Mouse (Mus musculus) spleen, adult 2 months (tissue): ENCODE measurements at regions not wholly inside any gene's neighbourhood (a gene's known extent, or its start where the extent isn't known, plus 50 kb on each side); places are given as distances from the start of the nearest gene placed in this dataset.

Experiments
- DNase-seq, 2 experiments: peaks; one replicate each; pipeline versions ENCODE4 v3.0.0 to v3.0.0-alpha.2; 2012 to 2021; ENCODE audit warnings: low spot score in 2 of 2, low read depth in 1 of 2
- H3K27ac ChIP-seq: fragments of 200-500 bp; 2 replicates; pipeline ENCODE4 v1.5.1; 2012; ENCODE audit warnings: low read length, inconsistent platforms; ENCODE audit not compliant: insufficient read depth
- H3K27me3 ChIP-seq: fragments of 200-500 bp; 2 replicates; pipeline ENCODE4 v1.6.1; 2012; ENCODE audit warnings: mild to moderate bottlenecking, moderate library complexity, low read length, inconsistent platforms; ENCODE audit not compliant: control insufficient read depth, insufficient read depth
- H3K36me3 ChIP-seq: fragments of 200-500 bp; 2 replicates; pipeline ENCODE4 v1.6.1; 2012; ENCODE audit warnings: mild to moderate bottlenecking, low read length, inconsistent platforms; ENCODE audit not compliant: control insufficient read depth, insufficient read depth
- H3K4me1 ChIP-seq: fragments of 200-500 bp; 2 replicates; pipeline ENCODE4 v1.6.1; 2011; ENCODE audit warnings: inconsistent platforms; ENCODE audit not compliant: control insufficient read depth, insufficient read depth, insufficient read length
- H3K4me3 ChIP-seq: fragments of 200-500 bp; 2 replicates; pipeline ENCODE4 v1.5.1; 2011; ENCODE audit warnings: mild to moderate bottlenecking, inconsistent platforms; ENCODE audit not compliant: insufficient read depth, insufficient read length; ENCODE audit errors: extremely low read depth
- CTCF ChIP-seq: fragments of 200-500 bp; IDR thresholded peaks from 2 replicates; pipeline ENCODE4 v1.5.1; 2011; ENCODE audit warnings: mild to moderate bottlenecking, inconsistent platforms; ENCODE audit not compliant: insufficient read depth, insufficient read length, insufficient replicate concordance; ENCODE audit errors: extremely low read depth
- POLR2A ChIP-seq: fragments of 200-500 bp; IDR thresholded peaks from 2 replicates; pipeline ENCODE4 v1.6.1; 2011; ENCODE audit warnings: low read depth, low read length, inconsistent platforms
- WGBS: fragments of 180-500 bp; shearing (Covaris S2); methylation state at CpG from one replicate; pipeline ENCODE4 v1.1.7; 2018; 5-methylcytosine and 5-hydroxymethylcytosine counted together

DNA sequence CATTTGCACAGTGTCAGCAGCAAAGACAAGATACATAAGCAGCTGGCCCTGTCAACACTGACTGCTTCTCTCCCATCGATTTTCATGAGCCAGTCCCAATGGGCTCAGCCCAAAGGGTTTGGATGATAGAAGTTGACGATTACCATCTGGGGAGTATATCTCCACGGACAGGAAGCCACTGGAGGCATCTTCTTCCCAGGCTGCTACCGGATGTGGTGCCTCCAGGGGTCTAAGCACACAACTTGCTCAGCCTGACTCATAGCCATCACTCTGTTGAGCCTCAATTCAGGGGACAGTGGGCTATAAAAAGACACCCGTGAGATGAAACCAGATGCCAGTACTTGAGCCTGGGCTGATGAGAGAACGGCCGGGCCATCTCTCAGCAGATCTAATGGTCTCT is 71.1 kb upstream of the Hif1a start:
- no peak for DNase-seq
- 51% methylated on average over 7 of the region's 7 CpGs for WGBS
- Histone ChIP-seq H3K27ac (no peak overlapping the region), H3K4me1 (no peaks in the 10 kb centered on the region), H3K36me3 (no peaks in the 10 kb centered on the region), H3K4me3 (no peak overlapping the region), H3K27me3 (no peaks in the 10 kb centered on the region)
- TF ChIP-seq POLR2A = no peak
- no peak for TF ChIP-seq CTCF

- Histone ChIP-seq H3K4me1 (no peaks in the 10 kb centered on the region), H3K4me3 (no peak overlapping the region), H3K27me3 (no peaks in the 10 kb centered on the region), H3K36me3 (no peaks in the 10 kb centered on the region), H3K27ac (no peak overlapping the region)
- WGBS = 88% methylated on average over 10 of the region's 10 CpGs
- no peak for TF ChIP-seq CTCF
- no peak for TF ChIP-seq POLR2A
- no peak for DNase-seq
Measured at GRCm38 (mm10) chr12:73830551-73831203, 70.5 kb upstream of the Hif1a start.

- Histone ChIP-seq H3K36me3 (no peaks in the 10 kb centered on the region), H3K4me1 (no peaks in the 10 kb centered on the region), H3K27ac (no peak overlapping the region), H3K27me3 (no peaks in the 10 kb centered on the region), H3K4me3 (no peak overlapping the region)
- DNase-seq = no peak
- TF ChIP-seq POLR2A (no peak), CTCF (no peak)
- 90% methylated on average over 7 of the region's 7 CpGs for WGBS
Measured at GRCm38 (mm10) chr12:73831204-73831595, 70.0 kb upstream of the Hif1a start.

- no peaks in the 10 kb centered on the region for H3K4me1 ChIP-seq
- no peak overlapping the region for H3K27ac ChIP-seq
- H3K27me3 ChIP-seq = no peaks in the 10 kb centered on the region
- TF ChIP-seq CTCF = no peak
- no peak for TF ChIP-seq POLR2A
- no peak overlapping the region for H3K4me3 ChIP-seq
- no peaks in the 10 kb centered on the region for H3K36me3 ChIP-seq
- 91% methylated on average over 10 of the region's 10 CpGs for WGBS
- DNase-seq = no peak
Measured at GRCm38 (mm10) chr12:73831637-73832385, 69.4 kb upstream of the Hif1a start.

DNA sequence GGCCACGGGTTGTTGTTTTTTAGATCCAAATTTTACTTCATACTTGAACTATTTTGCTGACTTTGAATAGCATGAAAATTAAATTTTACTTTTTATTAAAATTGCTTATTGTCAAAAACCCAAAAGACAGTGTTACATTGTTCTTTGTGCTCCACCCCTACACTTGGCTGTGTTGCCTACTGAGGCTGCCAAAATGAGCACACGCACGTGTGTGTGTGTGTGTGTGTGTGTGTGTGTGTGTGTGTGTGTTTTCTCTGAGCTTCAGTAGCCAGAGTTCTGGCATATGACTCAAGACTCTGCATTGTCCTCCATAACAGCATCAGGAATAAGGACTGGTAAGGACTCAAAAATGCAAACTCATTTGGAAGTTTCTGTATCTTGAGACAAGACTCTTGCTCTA is 68.4 kb upstream of the Hif1a start:
- TF ChIP-seq CTCF = no peak
- TF ChIP-seq POLR2A = no peak
- Histone ChIP-seq H3K4me3 (no peak overlapping the region), H3K27ac (no peak overlapping the region), H3K27me3 (no peaks in the 10 kb centered on the region), H3K4me1 (no peaks in the 10 kb centered on the region), H3K36me3 (no peaks in the 10 kb centered on the region)
- DNase-seq = no peak
- WGBS = 84% methylated on average over 3 of the region's 3 CpGs

- no peak for DNase-seq
- H3K36me3 ChIP-seq = no peaks in the 10 kb centered on the region
- TF ChIP-seq CTCF (no peak), POLR2A (no peak)
- no peak overlapping the region for H3K4me3 ChIP-seq
- no peaks in the 10 kb centered on the region for H3K27me3 ChIP-seq
- no peaks in the 10 kb centered on the region for H3K4me1 ChIP-seq
- no peak overlapping the region for H3K27ac ChIP-seq
Measured at GRCm38 (mm10) chr12:73836132-73836531, 65.0 kb upstream of the Hif1a start.

- no peak for DNase-seq
- Histone ChIP-seq H3K27ac (no peak overlapping the region), H3K27me3 (no peaks in the 10 kb centered on the region), H3K4me3 (no peak overlapping the region), H3K36me3 (no peaks in the 10 kb centered on the region), H3K4me1 (no peaks in the 10 kb centered on the region)
- 96% methylated on average over 1 of the region's 1 CpGs for WGBS
- no peak for TF ChIP-seq CTCF
- TF ChIP-seq POLR2A = no peak
Measured at GRCm38 (mm10) chr12:73837036-73837435, 64.1 kb upstream of the Hif1a start.
